Mouse (Mus musculus) kidney, postnatal 10 days (tissue): ENCODE measurements at regions not wholly inside any gene's neighbourhood (a gene's known extent, or its start where the extent isn't known, plus 50 kb on each side); places are given as distances from the start of the nearest gene placed in this dataset.

ENCODE experiments used
- DNase-seq: peaks from one replicate; pipeline ENCODE4 v3.0.0; 2021; ENCODE audit warnings: mixed read lengths

DNA sequence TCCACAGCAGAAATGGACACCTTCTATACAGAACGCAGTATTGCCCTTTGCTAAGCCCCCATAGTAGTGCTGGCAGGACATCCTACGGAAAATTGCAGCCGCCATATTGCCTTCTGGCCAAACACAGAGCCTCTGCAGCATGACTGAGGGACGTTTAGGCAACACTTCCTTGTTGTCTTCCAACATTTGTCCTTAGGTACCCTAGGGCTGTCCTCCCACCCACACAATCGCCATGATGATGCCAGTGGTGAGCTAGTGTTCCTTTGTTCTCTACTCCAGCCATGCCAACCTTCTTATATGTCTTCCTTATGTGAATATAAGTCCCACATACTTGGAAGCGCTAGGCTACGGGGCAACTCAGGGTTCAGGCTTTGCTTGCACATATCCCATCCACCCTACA, 375.0 kb upstream of the Pik3r1 start:
- DNase-seq: no peak

DNA sequence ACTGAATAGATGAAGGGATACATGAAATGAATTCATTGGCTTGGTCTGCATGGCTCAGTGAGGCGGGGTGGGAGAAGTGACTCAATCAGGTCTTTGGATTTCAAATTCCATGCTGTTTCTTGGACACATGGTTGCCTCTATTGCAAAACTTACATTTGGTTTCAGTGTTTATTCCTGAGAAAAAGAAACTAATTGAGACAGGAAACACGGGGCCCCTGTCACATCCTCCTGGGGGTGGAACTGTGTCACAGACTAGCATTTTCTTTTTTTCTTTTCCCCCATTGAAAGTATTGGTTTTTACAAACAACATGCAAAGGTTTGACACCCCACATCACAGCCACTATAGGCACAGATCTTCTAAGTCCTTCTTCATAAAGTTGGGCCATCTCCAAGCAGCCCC, 375.8 kb upstream of the Pik3r1 start:
- no peak for DNase-seq

DNA sequence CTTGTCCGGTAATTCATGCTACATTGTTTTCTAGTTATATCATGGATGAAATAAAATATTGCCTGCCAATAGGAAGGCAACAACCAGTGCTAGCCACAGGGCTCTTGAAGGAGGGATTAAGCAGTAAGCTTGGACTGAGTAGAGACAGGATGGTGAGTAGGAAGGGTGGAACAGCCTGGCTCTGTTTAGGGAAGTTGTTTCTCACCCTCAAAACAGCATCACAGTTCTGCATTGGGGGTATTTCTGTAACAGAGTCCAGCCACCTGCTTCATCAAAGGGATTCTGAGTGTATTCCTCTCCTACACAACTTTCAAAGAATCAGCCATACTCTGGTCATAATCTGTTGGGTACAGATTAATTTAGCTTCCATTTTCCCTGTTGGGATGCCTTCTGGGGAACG, 380.0 kb upstream of the Pik3r1 start:
- DNase-seq: no peak

DNA sequence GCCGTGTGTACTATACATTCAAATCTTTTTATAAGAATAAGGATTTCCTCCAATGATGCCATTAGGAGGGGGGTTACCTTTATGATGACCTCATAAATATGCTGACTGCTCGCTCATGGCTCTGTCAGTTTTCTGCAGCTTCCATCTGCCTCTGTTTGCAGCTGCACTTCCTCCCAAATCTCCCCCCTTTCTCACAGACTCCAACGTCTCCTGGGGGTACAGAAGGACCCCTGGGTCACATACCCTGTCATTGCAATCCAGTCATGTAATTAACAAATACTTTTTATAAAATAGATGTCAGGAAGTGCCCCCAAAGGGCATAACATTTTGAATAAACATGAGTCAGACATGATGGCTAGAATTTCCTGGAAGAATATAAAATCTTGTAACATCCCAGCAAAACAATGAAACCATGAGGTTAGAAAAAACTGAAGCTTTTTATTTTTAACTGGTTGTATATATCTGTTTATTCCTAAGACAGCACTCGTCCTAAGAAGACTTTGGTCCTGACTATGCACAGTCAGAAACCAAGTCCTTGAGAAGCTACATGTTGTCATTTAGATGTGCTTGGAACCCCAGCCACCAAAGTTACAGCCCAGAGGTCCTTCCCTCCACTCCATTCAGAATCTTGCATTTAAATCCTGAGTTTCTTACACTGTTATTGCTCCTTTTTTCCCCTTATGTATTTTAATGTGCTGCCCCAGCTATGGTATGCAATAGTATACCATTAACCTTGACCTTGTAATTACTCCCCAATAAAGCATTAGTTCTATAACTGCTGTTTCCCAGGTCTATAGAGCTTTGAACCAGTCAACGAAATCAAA, 386.0 kb upstream of the Pik3r1 start:
- DNase-seq: peak; percentile 59

DNA sequence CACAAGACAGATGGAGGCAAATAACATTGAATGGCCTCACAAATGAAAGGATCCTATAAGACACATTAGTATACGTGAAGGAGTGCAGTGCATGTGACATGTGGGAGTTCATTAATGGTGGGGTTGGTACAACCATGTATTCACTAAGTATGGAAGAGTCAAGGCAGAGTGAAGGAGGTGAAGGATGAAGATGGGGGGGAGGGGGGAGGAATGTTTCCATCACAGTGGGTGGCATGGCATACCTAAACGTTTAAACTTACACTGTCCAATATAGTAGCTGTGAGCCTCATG, 386.5 kb upstream of the Pik3r1 start:
- DNase-seq: no peak

DNA sequence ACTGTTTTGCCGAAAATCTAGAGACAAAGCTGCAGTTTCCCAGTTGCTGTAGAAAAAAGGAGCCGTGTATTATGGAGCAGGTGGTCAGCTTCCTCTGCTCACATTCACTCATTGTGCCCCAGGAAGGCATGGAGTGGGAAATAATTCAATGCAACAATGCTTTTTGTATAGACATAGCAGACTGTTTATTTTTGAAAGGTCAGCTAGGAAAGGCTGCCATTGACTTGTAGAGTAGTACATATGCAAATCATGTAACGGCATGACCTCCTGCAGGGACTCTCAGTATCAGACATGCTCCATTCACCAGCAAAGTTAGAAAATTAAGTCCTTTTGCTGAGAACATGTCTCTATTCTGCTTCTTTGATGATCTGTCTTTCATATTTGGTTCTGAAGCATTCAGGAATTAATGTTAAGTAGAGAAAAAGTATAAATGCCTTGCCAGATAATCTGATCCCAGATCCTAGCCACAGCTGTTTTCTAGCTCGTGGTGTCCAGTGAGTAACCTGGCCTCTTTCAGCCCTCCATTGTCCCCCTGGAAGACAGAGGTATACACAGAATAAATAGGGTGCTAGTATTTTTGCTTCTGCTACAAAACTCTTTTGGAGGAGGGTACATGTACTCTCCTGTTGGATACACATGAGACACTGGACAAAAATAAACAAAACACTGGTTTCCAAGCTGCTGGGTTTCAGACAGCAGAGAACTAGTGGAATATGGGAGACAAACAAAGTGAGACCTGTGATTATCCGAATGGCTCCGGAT, 389.5 kb upstream of the Pik3r1 start:
- DNase-seq: no peak

DNA sequence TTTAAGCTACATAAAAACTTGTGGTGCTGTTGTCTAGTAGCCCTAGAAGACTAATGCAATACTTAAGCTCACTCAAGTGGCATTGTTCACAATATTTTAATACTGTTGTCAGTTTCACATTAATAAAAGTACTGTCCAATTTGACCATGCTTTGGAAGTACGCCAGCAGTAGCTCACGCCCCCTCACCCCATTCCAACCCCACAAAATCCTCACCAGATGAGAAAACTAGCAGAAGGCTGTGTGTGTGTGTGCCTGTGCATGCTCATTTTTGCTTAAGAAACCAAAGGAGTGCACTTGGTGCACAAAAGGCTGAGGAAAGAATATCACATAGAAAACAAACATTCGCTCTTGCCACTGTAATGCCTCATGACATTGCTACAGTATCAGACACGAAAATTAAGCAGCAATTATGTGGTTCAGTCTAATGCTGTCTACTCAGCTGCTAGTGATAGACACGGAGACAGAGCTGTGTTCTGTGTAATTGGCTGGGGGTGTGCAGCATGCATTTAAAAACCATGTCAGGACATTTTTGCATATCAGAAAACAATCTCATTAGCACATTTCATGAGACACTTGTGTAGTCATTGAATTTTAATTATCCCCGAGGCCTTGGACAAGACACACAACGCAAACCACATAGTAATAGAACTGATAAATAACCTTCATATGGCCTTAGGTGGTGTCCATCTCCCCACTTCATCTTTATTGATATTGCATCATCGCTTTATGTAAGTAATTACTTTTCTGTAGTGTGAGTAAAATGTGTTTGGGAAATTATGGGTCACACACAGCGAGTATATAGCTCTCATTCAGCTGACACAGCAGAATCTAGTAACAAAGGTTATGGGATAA, 405.6 kb upstream of the Pik3r1 start:
- no peak for DNase-seq

DNA sequence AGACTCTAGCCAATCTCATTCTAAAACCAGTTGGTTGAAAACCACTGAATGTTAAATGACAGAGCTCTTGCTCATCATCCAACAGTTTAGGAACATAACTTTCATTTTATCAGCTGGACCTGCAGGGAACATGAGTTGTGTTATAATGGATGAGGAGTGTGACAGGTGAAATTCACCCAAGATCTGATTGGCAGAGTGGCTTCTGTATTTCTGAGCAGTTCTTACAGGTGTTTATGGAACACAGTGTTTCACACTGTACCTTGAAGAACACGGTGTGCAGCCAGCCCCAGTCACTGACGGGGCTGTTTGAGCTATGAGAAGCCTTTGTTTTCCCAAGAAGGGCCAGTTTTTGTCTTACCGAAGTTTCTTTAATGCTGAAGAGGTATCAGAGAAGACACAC, 406.4 kb upstream of the Pik3r1 start:
- DNase-seq: no peak

DNA sequence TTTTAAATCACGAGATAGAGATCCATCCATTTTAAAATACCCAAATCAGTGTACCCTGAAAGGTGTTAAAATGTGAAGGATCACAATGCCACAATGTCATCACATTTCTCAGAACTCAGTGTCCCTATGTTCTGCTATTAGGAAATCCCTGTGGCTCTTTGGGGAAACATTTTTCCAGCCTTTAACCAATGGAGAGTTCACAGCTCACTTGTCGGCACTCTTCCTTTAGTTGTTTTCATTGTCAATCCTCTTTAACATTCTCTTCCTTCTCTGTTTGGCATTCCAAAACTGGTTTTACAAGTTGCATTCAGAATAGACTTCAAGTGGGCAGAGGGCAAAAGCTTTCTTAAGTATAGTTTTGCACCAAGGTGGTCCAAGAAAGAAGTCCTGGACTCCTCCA, 406.9 kb upstream of the Pik3r1 start:
- DNase-seq: no peak

DNA sequence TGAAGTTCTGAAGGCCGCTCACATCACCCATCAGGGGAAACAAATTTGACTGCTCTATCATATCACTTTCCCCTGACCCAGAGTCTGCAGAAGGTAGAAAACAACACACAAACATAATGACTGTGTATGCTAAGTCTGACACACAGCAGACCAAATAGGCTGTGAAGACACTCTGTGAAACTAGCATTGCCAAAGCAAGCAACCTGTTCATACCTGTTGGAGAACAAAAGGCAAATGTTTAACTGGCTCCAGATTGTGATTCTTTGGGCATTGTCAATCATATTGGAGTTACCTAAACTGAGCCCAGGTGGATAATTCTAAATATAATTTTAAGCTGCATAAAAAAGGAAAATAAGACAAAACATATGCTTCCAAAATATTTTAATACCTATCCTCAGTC, 407.4 kb upstream of the Pik3r1 start:
- no peak for DNase-seq

DNA sequence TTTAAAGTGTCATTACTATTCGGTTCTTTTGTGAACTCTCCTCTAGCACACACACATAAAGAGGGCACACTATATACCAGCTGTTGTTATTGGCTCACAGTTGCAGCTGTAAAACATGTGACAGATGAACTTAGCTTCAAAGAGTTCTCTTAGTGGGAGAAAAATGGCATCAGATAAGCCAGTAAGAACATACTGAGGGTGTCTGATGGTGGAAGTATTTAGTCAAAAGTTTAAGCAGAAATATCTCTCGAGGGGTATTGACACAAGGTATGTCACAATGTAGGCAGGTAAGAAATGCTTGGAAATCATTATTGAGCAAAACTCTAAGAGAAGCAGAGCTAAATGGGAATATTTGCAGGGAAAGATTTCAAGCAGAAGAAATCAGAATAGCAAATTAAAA, 408.4 kb upstream of the Pik3r1 start:
- no peak for DNase-seq

DNA sequence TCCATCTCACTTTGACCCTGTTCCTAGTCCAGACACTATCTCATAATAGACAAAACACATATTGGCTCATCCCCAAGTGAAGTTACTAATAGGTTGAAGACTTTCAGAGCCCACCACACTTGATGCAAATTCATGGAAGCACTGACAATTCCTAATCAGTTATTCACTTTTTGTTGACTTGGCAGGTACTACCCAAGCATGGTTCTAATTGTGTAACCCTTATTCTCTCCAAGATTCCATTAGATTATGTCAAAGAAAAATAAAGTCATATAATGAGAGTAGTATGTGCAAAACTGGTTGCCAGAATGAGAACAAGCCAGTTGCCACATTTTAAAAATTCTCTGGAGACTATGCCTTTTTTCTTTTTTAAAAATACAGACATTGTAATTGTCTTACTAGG, 426.7 kb upstream of the Pik3r1 start:
- no peak for DNase-seq

DNA sequence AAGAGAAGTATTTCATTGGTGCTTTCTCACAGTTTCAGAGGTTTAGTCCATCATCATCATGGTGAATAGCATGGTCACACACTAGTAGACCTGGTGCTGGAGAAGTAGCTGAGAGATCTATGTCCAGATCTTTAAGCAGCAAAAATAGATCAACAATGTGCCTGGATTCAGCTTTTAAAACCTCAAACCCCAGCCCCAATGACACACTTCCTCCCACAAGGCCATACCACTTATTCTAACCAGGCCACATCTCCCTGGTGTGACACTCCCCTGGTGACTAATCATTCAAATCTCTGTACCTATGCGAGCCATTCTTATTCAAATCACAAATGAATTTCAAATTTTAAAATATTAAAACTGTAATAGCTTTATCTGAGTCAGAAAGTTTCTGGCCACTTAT, 434.3 kb upstream of the Pik3r1 start:
- DNase-seq: no peak

DNA sequence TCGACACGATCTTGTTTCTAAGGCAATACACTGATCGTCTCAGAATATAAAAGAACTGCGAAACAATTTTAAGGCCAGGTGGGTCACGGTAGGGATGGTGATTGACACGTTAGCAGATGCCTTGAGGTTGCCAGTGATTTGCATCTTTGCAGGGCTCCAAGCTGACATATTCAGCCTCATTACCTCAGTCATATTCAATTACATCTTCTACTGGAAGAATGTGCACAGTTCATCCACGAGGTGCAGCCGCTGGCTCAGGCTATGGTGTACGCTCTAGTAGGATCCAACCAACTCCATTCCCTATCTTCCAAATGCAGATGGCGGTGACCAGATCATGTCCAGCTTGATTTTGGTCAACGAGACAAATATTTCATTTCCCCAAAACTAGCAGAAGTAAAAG, 450.5 kb upstream of the Pik3r1 start:
- no peak for DNase-seq

DNA sequence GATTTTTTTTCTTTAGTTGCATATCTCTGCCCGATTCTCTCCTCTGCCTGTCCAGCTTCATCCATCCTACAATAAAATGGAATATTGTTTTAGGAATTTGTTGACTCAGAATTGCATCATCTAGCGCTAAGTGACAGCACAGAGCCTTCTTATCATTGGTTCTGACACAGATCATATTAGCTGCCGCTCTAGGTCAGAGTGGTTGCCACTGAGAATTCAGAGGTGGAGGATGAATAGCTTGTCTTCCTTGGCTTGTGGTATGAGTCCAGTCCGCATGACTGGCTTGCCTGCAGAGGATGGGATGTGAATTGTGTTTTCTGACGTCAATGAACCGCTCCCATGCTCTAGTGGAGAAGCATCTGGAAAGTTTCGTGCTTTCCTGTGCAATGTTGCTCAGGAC, 462.3 kb upstream of the Cd180 start:
- no peak for DNase-seq

DNA sequence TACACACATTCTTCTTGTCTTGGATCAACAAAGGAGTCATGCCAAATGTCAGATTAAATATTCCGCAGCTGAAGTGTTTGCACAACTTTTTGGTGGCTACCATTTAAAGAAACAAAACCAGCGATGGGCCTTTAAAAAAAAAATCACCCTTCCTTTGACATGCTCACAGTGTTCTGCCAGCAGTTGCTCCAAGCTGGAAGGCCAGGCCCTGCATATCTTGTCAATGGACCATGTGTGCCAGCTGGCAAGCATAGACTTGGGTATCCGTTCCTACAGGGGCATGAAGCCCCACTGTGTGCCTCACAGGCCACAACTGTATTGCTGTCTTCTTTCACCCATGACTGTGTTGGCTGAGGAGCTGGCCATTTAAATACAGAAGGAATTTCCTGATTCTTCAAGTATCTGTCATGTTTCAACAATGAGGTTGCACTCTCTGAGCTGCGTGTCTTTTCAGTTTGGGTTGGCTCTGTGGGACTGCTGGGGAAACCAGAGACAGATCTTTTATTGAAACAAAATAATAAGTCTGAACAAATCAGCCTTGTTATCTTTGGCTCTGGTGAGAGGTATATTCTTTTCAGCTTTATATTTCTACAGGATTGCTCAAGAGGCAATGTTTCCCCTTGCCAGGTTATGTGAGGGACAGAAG, 460.9 kb upstream of the Cd180 start:
- DNase-seq: peak; percentile 19

DNA sequence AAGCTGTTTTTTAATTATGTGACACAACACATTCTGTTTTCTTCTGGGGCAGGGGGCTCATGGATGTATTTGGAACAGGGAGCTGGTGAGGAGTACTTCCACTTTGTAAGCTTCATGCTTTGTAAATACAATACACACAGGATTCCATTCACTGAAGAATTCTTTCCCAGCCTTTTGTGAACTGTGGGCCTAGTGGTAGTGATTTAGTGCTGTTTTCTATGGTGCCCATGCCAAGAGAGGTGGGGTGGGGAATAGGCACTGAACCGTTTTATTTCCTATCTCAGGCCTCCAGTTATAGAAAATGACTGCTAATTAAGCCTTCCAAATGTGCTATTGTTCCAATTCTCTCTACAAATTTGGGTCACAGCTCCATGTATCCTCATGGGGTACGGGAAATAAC, 442.5 kb upstream of the Cd180 start:
- no peak for DNase-seq

DNA sequence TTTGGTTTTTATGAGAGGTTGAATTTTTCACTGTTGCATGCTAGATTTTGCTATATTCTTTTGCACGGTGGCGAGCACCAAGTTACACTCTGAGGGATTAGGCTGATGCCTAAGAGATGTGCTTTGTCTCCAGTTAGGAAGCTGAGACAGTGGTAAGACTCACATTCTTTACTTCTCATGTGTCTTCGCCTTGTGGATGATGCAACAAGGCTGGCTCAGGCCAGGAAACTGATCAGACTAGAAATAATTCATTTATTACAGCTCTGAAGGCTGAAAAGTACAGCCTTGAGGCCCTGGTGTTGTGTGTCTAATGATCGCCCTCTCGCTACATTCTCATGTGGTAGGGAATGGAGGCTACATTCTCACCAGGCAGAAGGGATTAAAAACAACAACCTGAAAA, 441.6 kb upstream of the Cd180 start:
- DNase-seq: no peak

DNA sequence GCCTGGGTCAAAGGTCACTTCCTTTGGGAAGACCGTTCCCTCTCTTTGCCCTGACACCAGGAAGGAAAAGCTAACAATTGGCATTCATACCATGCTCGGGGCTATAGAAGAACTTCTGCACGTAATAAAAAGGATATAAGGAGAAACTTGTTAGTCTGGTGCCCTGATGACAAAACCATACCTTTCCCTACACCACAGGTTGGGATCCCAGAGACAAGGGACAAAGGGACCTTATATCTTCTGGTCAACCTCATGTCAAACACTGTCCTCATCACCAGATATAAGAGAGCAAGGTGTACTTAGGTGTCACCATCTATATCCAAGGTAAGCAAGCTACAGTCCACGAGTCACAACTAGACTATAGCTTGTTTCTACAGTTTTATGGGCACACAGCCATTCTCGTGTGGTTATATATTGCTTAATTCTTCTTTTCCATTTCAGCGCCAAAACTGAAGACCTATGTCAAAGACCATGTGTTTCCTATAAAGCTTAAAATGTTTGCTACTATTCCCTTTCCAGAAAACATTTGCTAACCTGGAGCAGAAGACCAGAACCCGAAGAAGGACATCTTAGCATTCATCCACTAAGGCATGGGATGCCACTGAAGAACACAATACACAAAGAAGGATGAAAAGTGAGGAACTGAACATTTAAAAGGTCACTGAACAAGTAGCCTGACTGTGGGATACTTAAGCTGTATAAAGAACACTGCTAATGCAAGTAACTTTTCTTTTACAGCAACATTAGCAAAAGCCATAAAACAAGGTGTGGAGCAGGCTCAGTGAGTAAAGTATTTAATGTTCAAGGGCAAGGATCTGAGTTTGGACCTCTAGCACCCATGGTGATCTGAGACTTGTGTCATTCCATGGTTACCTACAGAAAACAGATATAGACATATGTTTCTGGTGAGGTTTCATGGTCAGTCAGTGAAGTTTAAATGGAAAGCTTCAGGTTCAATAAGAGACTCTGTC, 437.7 kb upstream of the Cd180 start:
- DNase-seq: no peak

DNA sequence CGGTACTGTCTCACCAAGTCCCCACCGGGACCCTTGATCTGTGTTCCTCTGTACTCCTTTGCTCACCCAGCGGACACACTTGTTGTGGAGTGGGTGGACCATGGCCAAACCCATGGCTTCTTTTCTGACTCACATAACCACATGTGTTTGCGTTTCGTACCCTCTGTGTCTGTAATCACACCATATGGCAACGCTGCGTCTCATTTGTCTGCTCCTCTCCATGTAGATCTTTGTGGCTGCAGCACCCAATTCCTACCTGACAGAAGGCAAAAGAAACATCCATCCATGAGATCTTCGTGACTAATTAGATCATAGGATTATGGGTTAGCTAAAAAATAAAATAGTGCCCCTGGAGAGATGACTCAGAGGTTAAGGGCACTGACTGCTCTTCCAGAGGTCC, 435.2 kb upstream of the Cd180 start:
- no peak for DNase-seq

DNA sequence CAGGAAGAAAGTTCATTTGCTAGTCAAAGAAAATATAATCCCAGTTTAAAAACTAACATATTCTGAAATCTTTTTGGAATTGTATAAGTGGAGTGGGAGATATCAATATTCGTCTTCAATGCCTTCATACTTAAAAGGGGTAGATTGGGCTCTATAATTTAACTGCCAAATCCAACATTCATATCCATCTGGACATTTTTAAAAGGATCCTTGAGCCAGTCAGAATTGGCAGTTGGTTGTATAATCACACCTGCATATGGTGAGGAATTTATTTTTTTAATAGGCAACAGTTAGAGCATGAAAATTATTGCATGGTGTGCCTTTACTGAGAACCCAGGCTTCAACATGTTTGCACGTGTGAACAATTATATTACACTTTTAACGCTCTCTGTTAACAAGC, 419.5 kb upstream of the Cd180 start:
- no peak for DNase-seq

DNA sequence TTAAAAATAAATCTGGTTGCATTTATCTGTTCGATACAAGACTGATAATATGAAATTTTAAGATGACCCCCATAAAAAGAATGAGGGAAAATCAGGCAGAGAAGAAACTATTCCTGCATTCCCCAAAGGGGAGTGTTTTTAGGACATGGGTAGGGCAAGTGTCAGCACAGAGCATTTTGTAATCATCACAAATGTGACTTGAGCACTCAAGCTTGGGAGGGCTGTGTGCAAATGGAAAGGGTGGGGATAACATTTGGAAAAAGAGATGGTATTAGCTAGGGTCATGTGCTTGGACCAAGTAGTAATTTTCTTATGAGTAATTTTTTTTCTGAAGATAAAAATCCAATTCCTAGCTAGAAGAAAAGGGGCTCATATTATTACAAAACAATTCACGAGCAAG, 418.1 kb upstream of the Cd180 start:
- DNase-seq: no peak
